Mouse (Mus musculus) A20 (cell line): ENCODE results near the gene Mrtfb.

Source experiments
- DNase-seq: peaks from one replicate; pipeline ENCODE4 v3.0.0-alpha.2; 2011; ENCODE audit warnings: low read depth, low spot score

Gene Mrtfb

GRCm38 (mm10) chr16:13255855-13256635, at the start of gene Mrtfb:
Gene Mrtfb (plus strand): TSS chr16:13256481.
- peak; percentile 95 for DNase-seq

- no peak for DNase-seq
These were observed 48.6 kb upstream of the Mrtfb start for GRCm38 (mm10) chr16:13207649-13208048.

GRCm38 (mm10) chr16:13208087-13208486, 48.2 kb upstream of the Mrtfb start:
- DNase-seq = no peak

GRCm38 (mm10) chr16:13212781-13213180, 43.5 kb upstream of the Mrtfb start:
- no peak for DNase-seq

- no peak for DNase-seq
These were observed 39.9 kb upstream of the Mrtfb start for GRCm38 (mm10) chr16:13216116-13216952.

GRCm38 (mm10) chr16:13217951-13218350, 38.3 kb upstream of the Mrtfb start:
- DNase-seq = no peak

- no peak for DNase-seq
These were observed 34.8 kb upstream of the Mrtfb start for GRCm38 (mm10) chr16:13221475-13221874.

- DNase-seq = peak; percentile 4
These were observed 24.2 kb upstream of the Mrtfb start for GRCm38 (mm10) chr16:13232043-13232442.

- DNase-seq = no peak
These were observed 23.1 kb upstream of the Mrtfb start for GRCm38 (mm10) chr16:13232912-13233802.

- DNase-seq = no peak
These were observed 17.2 kb upstream of the Mrtfb start for GRCm38 (mm10) chr16:13239039-13239438.

- DNase-seq = no peak
These were observed 16.7 kb upstream of the Mrtfb start for GRCm38 (mm10) chr16:13239544-13239943.

- DNase-seq = no peak
These were observed 16.0 kb upstream of the Mrtfb start for GRCm38 (mm10) chr16:13240326-13240725.

- no peak for DNase-seq
These were observed 10.6 kb upstream of the Mrtfb start for GRCm38 (mm10) chr16:13245658-13246057.

- no peak for DNase-seq
These were observed 9.4 kb upstream of the Mrtfb start for GRCm38 (mm10) chr16:13246855-13247254.

GRCm38 (mm10) chr16:13250061-13250460, 6.2 kb upstream of the Mrtfb start:
- no peak for DNase-seq

GRCm38 (mm10) chr16:13256667-13257527, 616 bp downstream of the Mrtfb start:
- no peak for DNase-seq

GRCm38 (mm10) chr16:13257528-13257835, 1.2 kb downstream of the Mrtfb start:
- no peak for DNase-seq

GRCm38 (mm10) chr16:13259026-13259425, 2.7 kb downstream of the Mrtfb start:
- no peak for DNase-seq

GRCm38 (mm10) chr16:13266312-13266711, 10.0 kb downstream of the Mrtfb start:
- DNase-seq = no peak

GRCm38 (mm10) chr16:13267350-13267904, 11.1 kb downstream of the Mrtfb start:
- DNase-seq = no peak

GRCm38 (mm10) chr16:13269426-13269825, 13.1 kb downstream of the Mrtfb start:
- DNase-seq = no peak
